Mouse (Mus musculus): ENCODE results near the gene Slc25a14. TPM values are rescaled to one million over a fixed set of nuclear protein-coding genes. Genes with fewer than 3 reads are reported as not detected.

Slc25a14 gene
- 41.3 and 43.4 TPM in 2 replicates for polyA plus RNA-seq (2015; fragmentation: Nextera tagmentation; extraction: Ambion mirVana)

GRCm38 (mm10) chrX:48623379-48624053 is at the start of gene Slc25a14:
TSS of gene Slc25a14 (plus strand) at chrX:48623413.
- ATAC-seq (ENCODE audit: low FRiP score): peak; percentile 98
- H3K4me3 ChIP-seq: peak within 1 kb of the TSS; percentile 48
- H3K9ac ChIP-seq: peak within 1 kb of the TSS; percentile 66
- no peaks in the 10 kb centered on the region for H3K27me3 ChIP-seq
- no peaks in the 10 kb centered on the region for H3K36me3 ChIP-seq
- peak within 1 kb of the TSS; percentile 81 for H3K27ac ChIP-seq
- peak within 1 kb of the TSS; percentile 57 for H3K4me2 ChIP-seq
- 18% methylated on average over 29 of the region's 38 CpGs for WGBS
- H3K4me1 ChIP-seq (replicated peaks): peaks cover 3% of the 10 kb centered on the region; the same call in 1 of the 2 replicates
- H3K9me3 ChIP-seq: no peaks in the 10 kb centered on the region

DNA sequence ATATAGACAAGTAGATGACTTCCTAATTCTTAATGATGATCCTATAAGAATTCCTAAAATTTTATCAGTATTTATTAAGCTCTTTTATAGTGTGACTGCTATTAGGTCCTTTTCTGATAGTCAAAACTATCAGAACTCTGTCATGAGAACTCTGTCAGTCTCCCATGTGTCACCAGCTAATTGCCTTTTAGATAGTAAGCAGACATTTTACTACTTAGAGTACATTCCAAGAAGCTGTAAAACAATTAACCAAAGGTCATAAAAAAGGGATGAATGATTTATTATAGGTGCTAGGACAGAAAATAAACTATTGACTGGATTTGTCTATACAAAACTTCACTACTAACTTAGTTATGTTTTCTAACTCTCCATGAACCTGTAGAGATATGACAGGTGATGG is 39.9 kb upstream of the Slc25a14 start:
- Histone ChIP-seq H3K9me3 (no peaks in the 10 kb centered on the region), H3K4me1 (replicated peaks) (no peaks in the 10 kb centered on the region), H3K36me3 (peaks cover 20% of the 10 kb centered on the region), H3K4me3 (no peak overlapping the region), H3K9ac (no peak overlapping the region), H3K27me3 (no peaks in the 10 kb centered on the region), H3K27ac (no peak overlapping the region), H3K4me2 (no peak overlapping the region)
- no peak for ATAC-seq (ENCODE audit: low FRiP score)

DNA sequence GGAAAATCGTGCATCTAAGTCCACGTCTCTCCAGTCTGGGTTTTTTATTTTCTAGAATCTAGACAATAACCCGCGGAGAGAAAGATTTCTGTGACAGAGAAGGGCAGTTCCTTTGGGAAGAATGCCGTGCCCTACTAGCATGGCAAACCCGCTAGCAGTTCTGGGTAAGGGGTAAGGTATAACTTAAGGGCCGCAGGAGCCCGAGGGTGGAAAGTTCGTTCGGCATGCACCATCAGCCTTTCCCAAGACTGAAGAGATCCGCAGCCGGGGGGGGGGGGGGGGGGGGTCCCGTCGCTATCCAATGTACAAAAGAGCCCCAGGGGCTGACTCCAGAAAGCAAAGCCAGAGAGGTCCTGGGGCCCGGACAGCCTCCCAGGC is 29.5 kb upstream of the Slc25a14 start:
- Histone ChIP-seq H3K4me1 (replicated peaks) (peaks cover 6% of the 10 kb centered on the region), H3K27me3 (no peaks in the 10 kb centered on the region), H3K4me2 (peak overlapping the region; percentile 56), H3K9ac (peak overlapping the region; percentile 82), H3K4me3 (peak overlapping the region; percentile 60), H3K27ac (peak overlapping the region; percentile 88), H3K36me3 (peaks cover 10% of the 10 kb centered on the region), H3K9me3 (no peaks in the 10 kb centered on the region)
- peak; percentile 59; the same call in 1 of the 2 replicates for ATAC-seq (ENCODE audit: low FRiP score)
- WGBS: 19% methylated on average over 13 of the region's 15 CpGs

DNA sequence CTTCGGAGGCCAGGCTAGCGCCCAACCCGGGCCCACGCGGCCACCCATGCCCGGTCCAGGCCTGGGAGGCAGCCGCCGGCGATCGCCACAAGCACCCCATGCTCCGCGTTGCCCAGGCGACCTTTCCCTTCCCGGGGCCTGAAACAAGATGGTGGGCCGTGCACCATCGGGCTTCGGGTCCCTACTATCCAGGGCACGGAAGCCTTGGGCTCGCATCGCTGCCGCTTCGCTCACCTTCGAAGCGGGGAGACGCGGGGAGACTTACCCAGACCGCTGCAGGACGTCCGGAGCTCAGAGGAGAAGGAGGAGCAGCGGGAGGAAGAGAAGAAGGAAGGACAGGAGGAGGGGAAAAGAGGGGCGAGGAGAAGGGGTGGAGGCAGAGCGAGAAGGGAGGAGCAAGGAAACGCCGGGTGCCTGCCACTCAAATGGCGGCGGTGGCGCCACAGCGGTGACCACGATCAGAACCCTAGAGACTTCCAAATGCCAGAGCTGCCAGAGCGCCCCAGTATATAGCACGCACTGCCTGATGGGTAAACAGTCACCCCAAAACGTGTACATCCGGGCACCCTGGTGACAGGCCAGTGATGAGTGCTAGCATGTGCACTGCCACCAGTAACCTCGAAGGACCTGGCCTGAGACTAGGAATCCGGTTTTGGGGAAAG is 29.0 kb upstream of the Slc25a14 start, which contains the start of gene Zfp280c:
Zfp280c (minus strand) TSS at position 406 of the 662 bp plus-strand sequence.
- Histone ChIP-seq H3K9ac (peak within 1 kb of the TSS; percentile 82), H3K27ac (peak within 1 kb of the TSS; percentile 88), H3K4me3 (peak within 1 kb of the TSS; percentile 60), H3K36me3 (peaks cover 10% of the 10 kb centered on the region), H3K27me3 (no peaks in the 10 kb centered on the region), H3K4me2 (peak within 1 kb of the TSS; percentile 56), H3K9me3 (no peaks in the 10 kb centered on the region), H3K4me1 (replicated peaks) (peaks cover 6% of the 10 kb centered on the region)
- ATAC-seq (ENCODE audit: low FRiP score): peak; percentile 93
- 24% methylated on average over 39 of the region's 45 CpGs for WGBS

DNA sequence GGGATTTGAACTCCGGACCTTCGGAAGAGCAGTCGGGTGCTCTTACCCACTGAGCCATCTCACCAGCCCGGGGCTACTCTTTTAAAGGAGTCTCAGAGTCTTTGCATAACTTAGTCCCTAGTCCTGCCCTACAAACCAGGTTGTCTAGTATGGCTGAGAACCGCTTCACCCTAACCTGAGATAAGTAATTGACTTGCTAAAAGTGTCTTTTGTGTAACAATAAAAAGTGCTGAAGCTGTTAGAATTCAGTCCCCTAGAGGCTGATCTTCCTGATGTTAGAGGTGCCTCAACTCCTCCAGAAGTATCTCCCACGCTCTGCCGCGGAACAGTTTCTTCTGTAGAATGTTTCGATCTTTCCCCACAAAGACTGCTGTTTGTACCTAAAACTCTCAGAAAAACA is 27.2 kb upstream of the Slc25a14 start:
- H3K4me1 ChIP-seq (replicated peaks): peaks cover 6% of the 10 kb centered on the region
- no peak for ATAC-seq (ENCODE audit: low FRiP score)
- no peak overlapping the region for H3K27ac ChIP-seq
- H3K4me2 ChIP-seq: no peak overlapping the region
- no peaks in the 10 kb centered on the region for H3K27me3 ChIP-seq
- H3K9me3 ChIP-seq: no peaks in the 10 kb centered on the region
- no peak overlapping the region for H3K9ac ChIP-seq
- no peak overlapping the region for H3K4me3 ChIP-seq
- WGBS: 79% methylated on average over 9 of the region's 9 CpGs
- peaks cover 1% of the 10 kb centered on the region; the same call in 1 of the 2 replicates for H3K36me3 ChIP-seq

GRCm38 (mm10) chrX:48596906-48597305 is 26.3 kb upstream of the Slc25a14 start:
- no peaks in the 10 kb centered on the region for H3K27me3 ChIP-seq
- no peaks in the 10 kb centered on the region for H3K36me3 ChIP-seq
- 91% methylated on average over 5 of the region's 5 CpGs for WGBS
- no peak overlapping the region for H3K9ac ChIP-seq
- H3K4me1 ChIP-seq (replicated peaks): peaks cover 6% of the 10 kb centered on the region
- H3K4me3 ChIP-seq: no peak overlapping the region
- no peak overlapping the region for H3K27ac ChIP-seq
- no peak overlapping the region for H3K4me2 ChIP-seq
- no peaks in the 10 kb centered on the region for H3K9me3 ChIP-seq
- no peak for ATAC-seq (ENCODE audit: low FRiP score)

DNA sequence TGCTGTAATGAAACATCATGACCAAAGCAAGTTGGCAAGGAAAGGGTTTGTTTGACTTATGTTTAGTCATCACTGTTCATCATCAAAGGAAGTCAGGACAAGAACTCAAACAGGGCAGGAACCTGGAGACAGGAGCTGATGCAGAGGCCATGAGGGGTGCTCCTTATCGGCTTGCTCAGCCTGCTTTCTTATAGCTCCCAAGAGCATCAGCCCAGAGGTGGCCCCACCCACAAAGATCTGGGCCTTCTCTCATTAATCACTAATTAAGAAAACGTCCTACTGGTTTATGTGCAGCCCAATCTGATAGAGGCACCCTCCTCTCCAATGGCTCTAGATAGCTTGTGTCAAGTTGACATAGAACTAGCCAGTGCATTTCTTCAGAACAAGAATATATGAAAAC is 18.3 kb upstream of the Slc25a14 start:
- H3K4me1 ChIP-seq (replicated peaks): no peaks in the 10 kb centered on the region
- H3K27ac ChIP-seq: no peak overlapping the region
- H3K4me3 ChIP-seq: no peak overlapping the region
- no peak overlapping the region for H3K9ac ChIP-seq
- no peaks in the 10 kb centered on the region for H3K27me3 ChIP-seq
- no peaks in the 10 kb centered on the region for H3K36me3 ChIP-seq
- H3K9me3 ChIP-seq: no peaks in the 10 kb centered on the region
- 75% methylated on average over 2 of the region's 2 CpGs for WGBS
- H3K4me2 ChIP-seq: no peak overlapping the region
- ATAC-seq (ENCODE audit: low FRiP score): no peak

- Histone ChIP-seq H3K27me3 (no peaks in the 10 kb centered on the region), H3K4me1 (replicated peaks) (peaks cover 3% of the 10 kb centered on the region; the same call in 1 of the 2 replicates), H3K27ac (peak overlapping the region; percentile 81), H3K9me3 (no peaks in the 10 kb centered on the region), H3K9ac (peak overlapping the region; percentile 66), H3K4me2 (peak overlapping the region; percentile 57), H3K4me3 (peak overlapping the region; percentile 48), H3K36me3 (no peaks in the 10 kb centered on the region)
- peak; percentile 66 for ATAC-seq (ENCODE audit: low FRiP score)
- 12% methylated on average over 4 of the region's 4 CpGs for WGBS
These were observed 199 bp upstream of the Slc25a14 start for GRCm38 (mm10) chrX:48623049-48623378.

GRCm38 (mm10) chrX:48624054-48624420 is 824 bp downstream of the Slc25a14 start:
- peak overlapping the region; percentile 48 for H3K4me3 ChIP-seq
- H3K36me3 ChIP-seq: no peaks in the 10 kb centered on the region
- no peaks in the 10 kb centered on the region for H3K27me3 ChIP-seq
- peak overlapping the region; percentile 57 for H3K4me2 ChIP-seq
- peak overlapping the region; percentile 66 for H3K9ac ChIP-seq
- WGBS: 13% methylated on average over 9 of the region's 9 CpGs
- peaks cover 3% of the 10 kb centered on the region; the same call in 1 of the 2 replicates for H3K4me1 ChIP-seq (replicated peaks)
- no peaks in the 10 kb centered on the region for H3K9me3 ChIP-seq
- H3K27ac ChIP-seq: peak overlapping the region; percentile 81
- 0 out of 2 replicates have a peak, but pooled peaks have one; percentile 21 for ATAC-seq (ENCODE audit: low FRiP score)

GRCm38 (mm10) chrX:48637032-48637431 is 13.8 kb downstream of the Slc25a14 start:
- Histone ChIP-seq H3K4me3 (no peak overlapping the region), H3K4me2 (no peak overlapping the region), H3K36me3 (peaks cover 6% of the 10 kb centered on the region), H3K9me3 (no peaks in the 10 kb centered on the region), H3K27ac (no peak overlapping the region), H3K27me3 (no peaks in the 10 kb centered on the region), H3K9ac (no peak overlapping the region), H3K4me1 (replicated peaks) (no peaks in the 10 kb centered on the region)
- WGBS: 63% methylated on average over 2 of the region's 2 CpGs
- no peak for ATAC-seq (ENCODE audit: low FRiP score)

DNA sequence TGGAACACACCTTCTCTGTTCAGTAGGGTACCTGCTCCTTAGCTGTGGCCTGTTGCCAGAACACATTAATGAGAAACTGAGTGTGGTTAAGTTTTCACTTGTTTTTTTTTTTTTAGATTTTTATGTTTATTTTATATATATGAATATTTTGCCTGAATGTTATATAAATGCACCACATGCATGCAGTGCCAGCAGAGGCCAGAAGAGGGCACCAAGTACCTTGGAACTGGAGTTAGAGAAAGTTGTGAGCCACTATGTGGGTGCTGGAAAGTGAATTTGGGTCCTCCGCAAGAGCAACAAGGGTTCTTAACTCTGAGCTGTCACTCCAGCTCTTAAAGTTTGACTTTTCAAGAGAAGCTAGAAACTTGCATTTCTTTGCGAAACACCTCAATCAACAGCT is 20.9 kb downstream of the Slc25a14 start:
- no peaks in the 10 kb centered on the region for H3K9me3 ChIP-seq
- no peak overlapping the region for H3K4me2 ChIP-seq
- peaks cover 8% of the 10 kb centered on the region; the same call in 1 of the 2 replicates for H3K36me3 ChIP-seq
- no peaks in the 10 kb centered on the region for H3K27me3 ChIP-seq
- WGBS: 91% methylated on average over 2 of the region's 2 CpGs
- no peak overlapping the region for H3K4me3 ChIP-seq
- no peak for ATAC-seq (ENCODE audit: low FRiP score)
- H3K9ac ChIP-seq: no peak overlapping the region
- H3K4me1 ChIP-seq (replicated peaks): no peaks in the 10 kb centered on the region
- H3K27ac ChIP-seq: no peak overlapping the region

- 40% methylated on average over 6 of the region's 6 CpGs for WGBS
- H3K4me1 ChIP-seq (replicated peaks): no peaks in the 10 kb centered on the region
- H3K9ac ChIP-seq: no peak overlapping the region
- no peak overlapping the region for H3K27ac ChIP-seq
- ATAC-seq (ENCODE audit: low FRiP score): peak; percentile 46; the same call in 1 of the 2 replicates
- peaks cover 3% of the 10 kb centered on the region; the same call in 1 of the 2 replicates for H3K36me3 ChIP-seq
- H3K4me3 ChIP-seq: no peak overlapping the region
- no peak overlapping the region for H3K4me2 ChIP-seq
- no peaks in the 10 kb centered on the region for H3K27me3 ChIP-seq
- no peaks in the 10 kb centered on the region for H3K9me3 ChIP-seq
These were observed 43.6 kb downstream of the Slc25a14 start for GRCm38 (mm10) chrX:48666807-48667206.
